Mouse (Mus musculus) common myeloid progenitor, adult 5-6 weeks (primary cell): ENCODE data around the gene Dip2c. TPM values are rescaled to one million over a fixed set of nuclear protein-coding genes. Genes with fewer than 3 reads are reported as not detected.

ENCODE experiments used
- ATAC-seq: replicated peaks from 2 replicates; pipeline ENCODE4 v1.8.0; 2016; ENCODE audit warnings: low read depth, mild to moderate bottlenecking, moderate TSS enrichment, inconsistent platforms; ENCODE audit not compliant: poor library complexity, severe bottlenecking
- total RNA-seq: library from RNA; stranded (forward); fragments of 200-1000, 187-1606 nt; gene quantifications from 2 replicates; pipeline ENCODE4 v1.2.3, GENCODE M21; 2017

Dip2c gene
- total RNA-seq, 1 experiment from 2014 or later, result 4.9 TPM

DNA sequence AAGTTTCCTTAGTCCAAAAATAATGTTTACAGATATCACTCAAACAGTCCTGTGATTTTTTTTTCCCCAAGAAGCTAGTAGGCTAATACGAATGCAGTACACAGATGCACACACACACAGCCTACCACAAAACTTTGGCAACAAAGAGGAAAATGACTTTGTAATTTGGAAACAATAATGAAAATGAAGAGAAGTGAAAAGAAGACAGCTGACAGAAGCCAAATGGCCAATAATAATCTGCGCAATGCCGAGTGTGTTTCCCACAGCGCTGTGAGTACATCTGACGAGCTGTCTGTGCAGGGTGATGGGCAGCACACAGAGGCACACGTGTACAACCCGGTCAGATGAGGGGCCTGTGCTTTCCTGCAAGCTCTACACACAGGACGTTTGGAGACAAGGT lies 430.4 kb downstream of the Dip2c start:
- ATAC-seq, result no peak

DNA sequence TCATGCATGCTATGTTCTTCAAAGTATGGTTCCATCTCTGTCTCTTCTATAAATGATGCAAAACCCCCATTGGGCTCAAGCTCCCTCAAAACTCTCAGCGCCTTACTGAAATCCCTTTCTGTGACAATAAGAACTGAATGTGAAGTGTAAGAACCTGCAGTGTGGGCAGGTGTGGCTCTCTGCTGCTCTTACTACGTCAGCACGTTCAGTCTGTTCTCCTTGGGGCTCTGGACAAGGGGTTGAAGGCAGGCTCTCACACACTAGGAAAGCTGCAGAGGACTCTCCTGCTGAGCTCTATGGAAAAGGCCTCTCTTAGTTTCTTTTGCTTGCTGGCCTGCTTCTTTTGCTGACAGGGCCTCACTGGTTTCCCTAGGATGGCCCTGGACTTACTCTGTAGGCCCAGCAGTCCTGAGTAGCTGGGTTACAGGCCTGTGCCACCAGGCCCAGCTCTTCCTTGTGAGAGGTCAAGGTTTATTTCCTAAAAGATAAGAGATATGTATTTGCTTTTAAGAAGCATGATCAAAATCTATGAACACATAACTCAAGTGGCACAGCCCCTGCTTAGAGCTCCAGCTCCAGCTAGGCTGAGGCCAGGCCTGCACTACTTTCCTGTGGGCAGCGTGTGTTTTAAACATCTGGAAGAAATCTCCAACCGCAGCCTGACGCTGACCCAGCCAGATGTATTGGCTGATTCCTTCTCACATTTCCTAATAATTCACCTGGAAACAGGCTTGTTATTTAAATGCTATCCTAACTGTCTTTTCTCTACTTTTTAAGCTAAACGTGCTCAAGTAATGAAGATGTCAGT lies 432.3 kb downstream of the Dip2c start:
- ATAC-seq, result no peak

DNA sequence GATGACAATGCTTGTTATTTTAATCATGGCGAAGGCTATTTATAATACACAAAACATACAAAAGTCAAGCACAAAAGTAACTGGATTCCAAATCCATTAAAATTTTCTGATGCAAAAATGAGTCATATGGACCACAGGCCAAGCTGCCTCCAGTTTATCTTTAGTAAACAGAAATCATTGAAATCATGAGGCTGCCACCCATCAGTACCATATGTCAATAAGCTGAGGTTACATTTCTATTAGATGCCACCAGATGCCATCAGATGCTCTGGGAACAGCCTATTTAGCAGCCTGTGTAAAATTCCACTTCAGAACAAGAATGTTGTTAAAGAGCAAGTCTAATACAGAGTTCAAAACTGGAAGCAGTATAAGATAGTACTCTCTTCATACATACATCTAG lies 436.1 kb downstream of the Dip2c start:
- no peak for ATAC-seq

DNA sequence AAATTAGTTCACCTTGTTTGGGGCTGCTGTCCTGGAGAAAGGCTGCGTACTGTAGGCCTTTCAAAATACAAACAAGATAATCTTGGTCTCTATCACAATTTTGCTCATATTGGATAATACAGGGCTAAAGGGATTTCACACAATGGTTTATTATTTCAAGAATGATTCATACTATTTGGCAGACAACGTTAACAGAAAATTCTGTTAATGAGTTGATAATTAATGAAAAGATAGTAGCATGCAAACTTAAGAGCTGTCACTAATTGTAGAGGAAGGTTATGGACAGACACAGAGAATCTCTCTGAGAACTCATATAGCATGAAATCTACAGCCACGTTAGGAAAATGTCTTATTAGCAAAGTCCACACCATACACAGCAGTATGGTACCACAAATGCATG lies 436.6 kb downstream of the Dip2c start:
- ATAC-seq, result no peak

DNA sequence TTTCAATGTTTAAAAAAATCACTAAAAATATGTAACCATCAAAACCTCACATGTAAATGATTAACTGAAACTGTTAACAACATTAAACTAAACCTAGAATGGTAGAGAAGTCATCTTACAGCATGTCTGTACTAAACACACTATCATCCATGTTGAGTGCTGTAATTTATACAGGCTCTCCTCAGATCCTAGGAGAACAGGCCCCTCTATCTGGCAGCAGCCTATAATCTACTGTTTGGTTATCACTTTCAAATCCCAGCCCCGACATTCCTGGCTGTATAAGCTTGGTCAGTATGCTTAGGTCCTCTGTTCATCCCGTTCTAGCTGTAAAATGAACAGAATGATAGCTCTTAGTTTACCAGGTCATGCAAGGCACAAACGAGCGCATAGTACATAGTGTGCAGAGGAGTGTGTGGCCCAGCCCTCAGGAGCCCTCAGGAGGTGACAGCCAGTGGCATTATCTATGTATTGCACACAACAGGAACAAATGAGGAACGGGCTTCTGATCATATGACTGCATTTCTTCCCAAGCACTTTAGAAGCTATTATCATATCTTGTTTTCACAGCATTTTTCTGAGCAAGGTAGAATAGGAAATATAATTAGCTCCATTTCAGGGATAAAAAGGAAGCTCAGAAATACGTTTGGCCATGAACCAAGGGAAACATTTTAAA lies 437.3 kb downstream of the Dip2c start:
- ATAC-seq, result peak; percentile 96

DNA sequence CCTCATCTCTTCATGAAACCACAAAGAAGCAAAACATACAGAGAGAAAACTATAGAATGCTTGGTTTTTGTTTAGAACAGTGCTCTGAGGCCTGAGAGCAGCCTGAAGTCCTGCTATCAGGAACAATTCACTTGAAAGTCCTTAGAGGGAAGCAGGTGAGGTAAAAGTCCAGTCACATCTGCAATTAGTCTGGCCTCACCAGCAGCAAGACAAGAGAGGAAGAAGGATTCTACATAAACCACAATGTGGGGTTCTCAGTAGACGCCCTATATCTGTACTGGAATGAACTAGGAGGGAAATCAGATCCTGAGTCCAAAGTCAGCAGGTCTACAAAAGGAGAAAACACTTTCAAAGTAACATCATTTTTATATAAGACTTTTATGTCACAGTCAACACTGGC lies 438.9 kb downstream of the Dip2c start:
- ATAC-seq, result no peak

Other genes with a start within 250 kb of the Dip2c start
- 90.9 and 92.9 TPM in 2 replicates for gene Larp4b, start 182.6 kb upstream of the Dip2c start, total RNA-seq